10 mouse cellular contexts compared by ENCODE assay signal in the genomic region with DNA sequence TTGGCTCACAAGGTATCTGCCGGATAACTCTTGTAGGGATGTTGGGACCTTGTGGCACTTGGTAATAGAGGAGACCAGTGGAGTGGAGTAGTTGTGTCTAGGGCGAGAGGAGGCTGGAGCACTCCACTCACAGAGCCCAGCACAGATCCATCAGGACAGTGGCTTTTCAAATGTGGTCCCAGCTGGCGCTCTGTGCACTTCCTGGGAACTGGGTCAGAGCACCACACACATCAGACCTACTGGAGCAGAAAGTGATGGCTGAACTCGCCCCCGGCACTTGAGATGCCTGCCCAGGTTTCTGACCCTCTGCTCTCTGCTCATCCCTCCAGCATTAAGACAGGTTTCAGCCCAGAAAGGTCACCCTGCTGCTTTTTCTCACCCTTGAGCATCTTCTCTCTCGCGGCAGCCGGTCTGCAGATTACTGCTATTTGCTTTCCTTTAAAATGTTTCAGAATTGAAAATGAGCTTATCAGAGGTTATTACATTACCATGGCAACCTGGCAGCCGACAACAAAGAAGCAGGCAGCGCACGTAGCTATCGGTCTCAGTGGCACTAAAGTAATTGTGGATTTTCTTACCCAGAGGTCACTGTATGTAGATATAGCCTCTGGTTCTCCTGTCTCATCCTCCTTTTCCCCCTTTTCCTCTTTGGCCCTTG. TPM values are rescaled to one million over a fixed set of nuclear protein-coding genes. Genes with fewer than 3 reads are reported as not detected.
DNase-seq lines count a peak whose midpoint lies in the region; ATAC-seq and TF ChIP-seq lines count a peak whose summit lies in the region.
"Had no signal": no experiment of that assay in that cellular context is flagged by ENCODE, and none has a peak within 500 bp of the region (broad histone marks: within the 10 kb centered on the region; RNA-seq: fewer than 3 reads in every experiment).

No protein-coding gene starts in this region.

- H3K36me3 ChIP-seq in embryonic facial prominence, embryonic 10.5 days (replicated peaks) = no peaks in the 10 kb centered on the region
- no peaks in the 10 kb centered on the region for H3K36me3 ChIP-seq in hindbrain, embryonic 15.5 days
- H3K36me3 ChIP-seq in midbrain, embryonic 16.5 days (ENCODE audit: control insufficient read depth, insufficient read depth, low read length) = no peaks in the 10 kb centered on the region

- H3K27me3 ChIP-seq in cerebellum, adult 2 months (ENCODE audit: control insufficient read depth, insufficient read depth, low read length) = no peaks in the 10 kb centered on the region
- H3K27me3 ChIP-seq in embryonic facial prominence, embryonic 10.5 days (replicated peaks; ENCODE audit: low read depth, poor library complexity, severe bottlenecking) = no peaks in the 10 kb centered on the region
- H3K27me3 ChIP-seq in hindbrain, embryonic 15.5 days = no peaks in the 10 kb centered on the region
- no peaks in the 10 kb centered on the region for H3K27me3 ChIP-seq in midbrain, embryonic 16.5 days (ENCODE audit: control insufficient read depth, insufficient read depth, low read depth, low read length)

- 56% methylated on average over 12 of the region's 12 CpGs for WGBS in cerebellum, adult 2 months
- WGBS in embryonic facial prominence, embryonic 10.5 days = 66% methylated on average over 12 of the region's 12 CpGs
- WGBS in hindbrain, embryonic 15.5 days = 26% methylated on average over 12 of the region's 12 CpGs
- 18% methylated on average over 12 of the region's 12 CpGs for WGBS in midbrain, embryonic 16.5 days
- 59% methylated on average over 12 of the region's 12 CpGs for WGBS in lung, adult 2 months

- H3K4me3 ChIP-seq in cerebellum, adult 2 months (replicated peaks; ENCODE audit: insufficient read depth, low read depth, low read length) = no peak overlapping the region
- no peak overlapping the region for H3K4me3 ChIP-seq in embryonic facial prominence, embryonic 10.5 days
- no peak overlapping the region for H3K4me3 ChIP-seq in hindbrain, embryonic 15.5 days
- no peak overlapping the region for H3K4me3 ChIP-seq in midbrain, embryonic 16.5 days (ENCODE audit: low read depth, low read length)
- no peak overlapping the region for H3K4me3 ChIP-seq in lung, adult 2 months (replicated peaks; ENCODE audit: extremely low read depth, low read depth, low read length)

- peak overlapping the region; percentile 8; the same call in 1 of the 2 replicates for H3K9ac ChIP-seq in hindbrain, embryonic 15.5 days
- peak overlapping the region; percentile 53; the same call in 1 of the 2 replicates for H3K9ac ChIP-seq in midbrain, embryonic 16.5 days (ENCODE audit: low read depth, low read length)

- H3K4me2 ChIP-seq in hindbrain, embryonic 15.5 days = peak overlapping the region; percentile 31
- H3K4me2 ChIP-seq in midbrain, embryonic 16.5 days (ENCODE audit: low read length) = peak overlapping the region; percentile 35; the same call in 1 of the 2 replicates

- no peaks in the 10 kb centered on the region; the same call in none of the 2 replicates for H3K4me1 ChIP-seq in cerebellum, adult 2 months (ENCODE audit: control insufficient read depth, insufficient read depth, low read length)
- peaks cover 35% of the 10 kb centered on the region for H3K4me1 ChIP-seq in embryonic facial prominence, embryonic 10.5 days
- peaks cover 35% of the 10 kb centered on the region for H3K4me1 ChIP-seq in hindbrain, embryonic 15.5 days (replicated peaks)
- peaks cover 33% of the 10 kb centered on the region for H3K4me1 ChIP-seq in midbrain, embryonic 16.5 days (ENCODE audit: control insufficient read depth, insufficient read depth, low read length)
- H3K4me1 ChIP-seq in lung, adult 2 months (ENCODE audit: control insufficient read depth, insufficient read depth, low read length) = no peaks in the 10 kb centered on the region

- no peaks in the 10 kb centered on the region for H3K9me3 ChIP-seq in embryonic facial prominence, embryonic 10.5 days
- no peaks in the 10 kb centered on the region for H3K9me3 ChIP-seq in hindbrain, embryonic 15.5 days
- H3K9me3 ChIP-seq in midbrain, embryonic 16.5 days (replicated peaks; ENCODE audit: control insufficient read depth, low read length, poor library complexity, severe bottlenecking) = no peaks in the 10 kb centered on the region

- ATAC-seq in hindbrain, embryonic 15.5 days (ENCODE audit: low FRiP score, low read depth) = peak; percentile 46; the same call in 1 of the 2 replicates
- ATAC-seq in midbrain, embryonic 16.5 days = peak; percentile 64

- H3K27ac ChIP-seq in cerebellum, adult 2 months (ENCODE audit: insufficient read depth, low read length) = 0 out of 2 replicates have a peak overlapping the region, but pooled peaks have one; percentile 36
- H3K27ac ChIP-seq in embryonic facial prominence, embryonic 10.5 days (replicated peaks) = 0 out of 2 replicates have a peak overlapping the region, but pooled peaks have one; percentile 0
- H3K27ac ChIP-seq in hindbrain, embryonic 15.5 days (replicated peaks) = peak overlapping the region; percentile 94
- peak overlapping the region; percentile 94 for H3K27ac ChIP-seq in midbrain, embryonic 16.5 days (ENCODE audit: low read length)

- TF ChIP-seq POLR2A in cerebellum, adult 2 months (IDR thresholded peaks at IDR 0.05; ENCODE audit: borderline replicate concordance, insufficient read depth, low read length) = no peak
- no peak for TF ChIP-seq POLR2A in lung, adult 2 months (IDR thresholded peaks at IDR 0.05; ENCODE audit: borderline replicate concordance, extremely low read depth, low read depth, low read length)

- TF ChIP-seq CTCF in cerebellum, adult 2 months (IDR thresholded peaks at IDR 0.05; ENCODE audit: borderline replicate concordance, insufficient read depth, low read depth, low read length) = no peak
- no peak for TF ChIP-seq CTCF in lung, adult 2 months (IDR thresholded peaks at IDR 0.05; ENCODE audit: insufficient read depth, low read length)

- DNase-seq in cerebellum, adult 2 months = peak in 1 of 2 experiments; percentile 50
- no peak for DNase-seq in cerebellum, postnatal 4 days (ENCODE audit: low spot score in 2 of 2)
- DNase-seq in embryonic facial prominence, embryonic 10.5 days (ENCODE audit: low spot score) = no peak
- DNase-seq in adrenal gland, adult (ENCODE audit: inconsistent age in 2 of 2, low spot score in 1 of 2) = no peak
- no peak for DNase-seq in adrenal gland, adult 18-20 months (ENCODE audit: low spot score in 2 of 2)
- no peak for DNase-seq in lung, adult 2 months

RNA-seq across cellular contexts. Expression of a gene that starts 1.9 kb away (rescaled TPM):
- polyA plus RNA-seq in cerebellum, adult 2 months (2012; rRNA removed) = 0.28 TPM in 1 of 2 replicates, not detected in the other
- 0.34 and 1.3 TPM in 2 replicates for polyA plus RNA-seq in embryonic facial prominence, embryonic 10.5 days (2016; fragmentation: Nextera tagmentation; extraction: Ambion mirVana)
- polyA plus RNA-seq in hindbrain, embryonic 15.5 days (2015; fragmentation: Nextera tagmentation; extraction: Ambion mirVana) = 1.2 and 1.3 TPM in 2 replicates
- polyA plus RNA-seq in midbrain, embryonic 16.5 days (2015; fragmentation: Nextera tagmentation; extraction: Ambion mirVana) = 2.6 and 2.7 TPM in 2 replicates
- total RNA-seq in adrenal gland, adult 18-20 months (2021) = not detected
- not detected in 2 replicates for polyA plus RNA-seq in lung, adult 2 months (2012; rRNA removed)
- polyA plus RNA-seq: kidney, embryonic 14.5 days; limb, embryonic 11.5 days had no signal

RNA-seq across cellular contexts. Expression of a gene that starts 18.1 kb away (rescaled TPM):
- polyA plus RNA-seq in cerebellum, adult 2 months (2012; rRNA removed) = 96.2 and 101 TPM in 2 replicates
- 61.1 and 66.5 TPM in 2 replicates for polyA plus RNA-seq in embryonic facial prominence, embryonic 10.5 days (2016; fragmentation: Nextera tagmentation; extraction: Ambion mirVana)
- 102 and 114 TPM in 2 replicates for polyA plus RNA-seq in hindbrain, embryonic 15.5 days (2015; fragmentation: Nextera tagmentation; extraction: Ambion mirVana)
- 94.6 and 111 TPM in 2 replicates for polyA plus RNA-seq in midbrain, embryonic 16.5 days (2015; fragmentation: Nextera tagmentation; extraction: Ambion mirVana)
- total RNA-seq in adrenal gland, adult 18-20 months (2021) = 10 to 100 TPM; 27.6 to 28.1 TPM
- 85.5 and 108 TPM in 2 replicates for polyA plus RNA-seq in lung, adult 2 months (2012; rRNA removed)

Comparison
In these comparisons a context has a peak if more than half of its experiments do, and no peak if none do; other contexts are left out.
1. H3K27ac ChIP-seq: peak in every context shown above with its lines; median percentile 94 in hindbrain, embryonic 15.5 days; 94 in midbrain, embryonic 16.5 days; 36 in cerebellum, adult 2 months; 0 in embryonic facial prominence, embryonic 10.5 days.